Mouse (Mus musculus): ENCODE measurements at regions not wholly inside any gene's neighbourhood (a gene's known extent, or its start where the extent isn't known, plus 50 kb on each side); places are given as distances from the start of the nearest gene placed in this dataset.

DNA sequence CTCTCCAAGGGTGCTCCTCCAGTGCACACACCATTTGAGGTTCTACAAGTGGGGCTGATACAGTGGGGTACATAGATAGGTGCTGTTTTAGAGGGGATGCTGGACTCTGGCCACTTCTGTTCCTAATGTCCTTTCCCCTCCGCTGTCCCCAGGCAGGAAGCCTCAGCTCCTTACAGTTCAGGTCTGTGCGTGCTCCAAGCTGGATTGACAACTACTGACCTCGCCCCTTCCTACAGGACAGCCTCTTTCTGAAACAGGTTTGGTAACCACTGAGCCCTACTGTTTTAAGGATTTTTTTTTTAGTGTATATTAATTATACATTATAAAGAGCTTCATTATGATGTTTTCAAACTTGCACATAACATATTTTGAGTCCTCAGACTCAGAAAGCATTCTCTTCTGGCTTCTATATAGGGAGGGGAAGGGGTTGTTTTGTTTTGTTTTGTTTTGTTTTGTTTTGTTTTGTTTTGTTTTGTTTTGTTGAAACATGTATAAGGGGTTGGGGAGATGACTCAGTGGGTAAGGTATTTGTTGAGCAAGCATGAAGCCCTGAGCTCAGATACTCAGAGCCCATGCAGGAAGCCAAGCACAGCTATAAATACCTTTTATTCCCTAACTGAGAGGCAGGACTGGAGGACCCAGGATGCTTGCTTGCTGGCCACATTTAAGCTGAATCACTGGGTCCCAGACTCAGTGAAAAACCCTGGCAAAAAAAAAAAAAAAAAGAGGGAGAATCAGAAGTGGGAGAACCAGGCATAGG, 81.4 kb upstream of the Hand1 start:
- TF ChIP-seq CTCF (IDR thresholded peaks at IDR 0.05; ENCODE audit: extremely low read depth, insufficient read depth, low read length) = no peak
- TF ChIP-seq POLR2A (IDR thresholded peaks at IDR 0.05; ENCODE audit: extremely low read depth, insufficient read depth, low read length) = no peak
